Mouse (Mus musculus): ENCODE results near the gene Cabp2.

The Cabp2 gene

DNA sequence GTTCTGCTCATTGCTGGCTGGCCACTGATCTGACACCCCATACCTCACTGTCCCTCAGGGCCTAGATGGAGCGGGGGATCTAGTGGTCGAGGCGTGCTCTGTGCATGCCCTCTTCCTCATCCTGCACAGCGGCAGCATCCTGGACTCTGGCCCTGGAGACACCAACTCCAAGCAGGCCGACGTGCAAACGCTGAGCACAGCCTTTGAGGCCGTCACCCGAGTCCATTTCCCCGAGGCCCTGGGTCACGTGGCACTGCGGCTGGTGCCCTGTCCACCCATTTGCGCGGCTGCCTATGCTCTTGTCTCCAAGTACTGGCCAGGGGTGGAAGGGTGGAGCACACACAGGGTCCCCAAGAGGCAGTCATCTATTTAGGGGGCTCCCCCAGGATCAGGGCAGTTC is 25.3 kb downstream of the Cabp2 start:
- TF ChIP-seq GATA4 (IDR thresholded peaks at IDR 0.05; ENCODE audit: insufficient replicate concordance, low read length): no peak

DNA sequence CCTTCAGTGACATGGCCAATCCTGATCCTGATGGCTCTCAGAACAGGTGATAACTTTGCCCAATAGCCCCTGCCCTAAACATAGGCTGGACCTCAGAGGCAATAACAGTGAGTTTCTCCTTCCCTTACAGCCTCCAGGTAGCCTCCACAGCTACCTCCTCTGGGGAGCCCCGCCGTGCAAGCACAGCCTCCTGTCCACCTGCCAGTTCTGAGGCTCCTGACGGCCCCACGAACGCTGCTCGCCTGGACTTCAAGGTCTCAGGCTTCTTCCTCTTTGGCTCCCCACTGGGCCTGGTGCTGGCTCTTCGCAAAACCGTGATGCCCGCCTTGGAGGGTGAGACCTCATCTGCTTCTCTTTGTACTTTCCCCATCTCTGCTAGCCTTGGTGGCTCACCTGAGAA is 27.2 kb downstream of the Cabp2 start:
- TF ChIP-seq GATA4 (IDR thresholded peaks at IDR 0.05; ENCODE audit: insufficient replicate concordance, low read length): no peak

DNA sequence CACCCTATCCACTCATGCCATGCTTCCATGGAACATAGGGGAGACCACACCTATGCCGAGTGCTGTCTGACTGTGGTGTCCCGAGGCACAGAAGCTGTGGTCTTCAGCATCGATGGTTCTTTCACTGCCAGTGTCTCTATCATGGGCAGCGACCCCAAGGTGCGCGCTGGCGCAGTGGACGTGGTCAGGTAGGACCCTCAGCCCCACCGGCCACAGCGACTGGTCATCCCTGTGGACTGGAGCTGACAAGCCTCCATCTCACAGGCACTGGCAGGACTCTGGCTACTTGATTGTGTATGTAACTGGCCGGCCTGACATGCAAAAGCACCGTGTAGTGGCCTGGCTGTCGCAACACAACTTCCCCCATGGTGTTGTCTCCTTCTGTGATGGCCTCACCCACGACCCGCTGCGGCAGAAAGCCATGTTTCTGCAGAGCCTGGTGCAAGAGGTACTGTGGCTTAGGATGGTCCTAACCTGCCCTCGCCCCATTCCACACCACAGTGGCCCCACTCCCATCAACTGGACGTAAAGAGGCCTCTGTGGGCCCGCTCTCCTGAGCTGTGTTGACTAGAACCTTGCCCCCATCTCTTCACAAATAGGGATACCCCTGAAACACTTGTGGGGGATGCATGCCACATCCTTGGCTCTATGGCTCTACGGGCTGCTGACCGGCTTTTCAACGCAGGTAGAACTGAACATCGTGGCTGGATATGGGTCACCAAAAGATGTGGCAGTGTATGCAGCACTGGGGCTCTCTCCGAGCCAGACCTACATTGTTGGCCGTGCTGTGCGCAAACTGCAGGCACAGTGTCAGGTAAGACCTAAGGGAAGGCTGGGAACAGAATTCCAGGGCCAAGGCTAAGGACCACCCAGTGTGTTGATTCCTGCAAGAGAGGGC is 30.9 kb downstream of the Cabp2 start:
- TF ChIP-seq GATA4 (IDR thresholded peaks at IDR 0.05; ENCODE audit: insufficient replicate concordance, low read length): no peak

DNA sequence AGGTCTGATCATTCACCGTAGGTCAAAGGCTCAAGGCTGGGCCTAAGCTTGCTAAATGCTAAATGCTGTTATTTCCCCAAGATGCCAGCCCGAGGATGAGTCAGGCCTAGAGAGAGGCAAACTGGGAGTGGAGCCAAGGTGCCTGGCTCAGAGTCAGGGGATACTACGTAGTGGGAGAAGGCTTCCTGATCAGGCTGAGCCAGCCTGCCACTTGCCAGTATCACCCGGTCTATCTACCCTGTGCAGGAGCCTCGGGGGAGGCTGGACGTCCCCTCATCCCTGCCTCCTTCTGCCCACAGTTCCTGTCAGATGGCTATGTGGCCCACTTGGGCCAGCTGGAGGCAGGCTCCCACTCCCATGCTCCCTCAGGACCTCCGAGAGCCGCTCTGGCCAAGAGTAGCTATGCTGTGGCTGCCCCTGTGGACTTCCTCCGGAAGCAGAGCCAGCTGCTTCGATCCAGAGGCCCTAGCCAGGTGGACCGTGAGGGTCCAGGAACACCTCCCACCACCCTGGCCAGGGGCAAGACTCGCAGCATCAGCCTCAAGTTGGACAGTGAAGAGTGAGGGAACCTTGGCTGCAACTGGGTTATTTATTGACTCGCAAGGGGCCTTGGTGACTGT is 31.9 kb downstream of the Cabp2 start:
- no peak for TF ChIP-seq GATA4 (IDR thresholded peaks at IDR 0.05; ENCODE audit: insufficient replicate concordance, low read length)

DNA sequence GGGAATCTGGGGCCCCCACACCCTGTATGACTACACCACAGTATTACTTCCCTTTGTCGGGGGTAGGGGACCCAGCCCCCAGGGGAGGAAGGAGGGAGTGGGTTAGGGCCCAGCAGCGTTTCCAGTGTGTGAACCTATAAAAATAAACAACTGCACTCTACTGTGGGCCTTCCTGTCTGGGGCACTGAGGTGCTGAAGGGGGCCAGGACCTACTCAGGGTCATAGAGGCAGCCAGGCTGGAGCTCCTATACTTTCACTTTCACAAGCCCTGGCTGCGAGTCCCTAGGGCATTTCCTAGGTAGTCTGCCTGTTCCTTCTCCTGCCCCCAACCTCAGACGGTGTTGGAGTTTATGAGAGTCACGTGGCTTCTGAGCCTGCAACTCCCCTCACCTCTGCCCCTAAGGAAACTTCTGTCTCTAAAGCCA is 32.4 kb downstream of the Cabp2 start:
- TF ChIP-seq GATA4 (IDR thresholded peaks at IDR 0.05; ENCODE audit: insufficient replicate concordance, low read length): no peak

DNA sequence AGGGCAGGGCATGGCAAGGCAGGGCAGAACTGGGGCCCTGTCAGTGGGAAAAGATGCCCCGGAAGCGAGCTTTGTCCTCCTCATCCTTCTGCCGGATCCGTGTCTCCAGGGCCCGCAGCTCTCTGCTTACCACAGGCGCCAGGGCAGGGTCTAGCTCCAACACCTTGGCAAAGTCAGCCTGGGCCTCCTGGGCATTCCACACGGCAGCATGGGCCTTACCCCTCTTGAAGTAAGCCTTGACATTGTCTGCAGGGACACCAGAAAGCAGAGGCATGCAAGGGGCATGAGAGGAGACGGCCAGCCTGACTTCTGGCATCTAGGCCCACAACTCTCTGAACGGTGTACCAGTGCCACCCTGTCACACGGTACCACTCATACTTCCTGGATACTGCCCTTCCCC is 33.2 kb downstream of the Cabp2 start:
- TF ChIP-seq GATA4 (IDR thresholded peaks at IDR 0.05; ENCODE audit: insufficient replicate concordance, low read length): no peak

DNA sequence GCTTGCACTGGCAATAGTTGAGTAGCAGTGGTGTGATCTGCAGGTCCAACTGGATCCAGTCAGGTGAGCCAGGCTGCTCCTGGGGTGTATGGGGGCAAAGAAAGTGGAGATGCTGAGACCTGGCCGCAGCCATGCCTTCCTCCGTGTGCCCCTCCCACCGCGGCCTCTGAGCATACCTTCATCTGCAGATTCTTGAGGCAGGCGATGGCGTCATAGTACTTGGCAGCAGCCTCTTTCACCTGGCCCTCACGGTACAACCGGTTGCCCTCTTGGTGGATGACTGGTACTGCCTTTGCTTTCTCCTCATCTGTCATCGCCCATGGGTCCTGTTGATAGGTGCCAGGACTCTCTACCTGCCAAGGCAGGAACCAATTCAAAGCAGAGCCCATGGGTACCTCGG is 33.8 kb downstream of the Cabp2 start:
- TF ChIP-seq GATA4 (IDR thresholded peaks at IDR 0.05; ENCODE audit: insufficient replicate concordance, low read length): no peak

DNA sequence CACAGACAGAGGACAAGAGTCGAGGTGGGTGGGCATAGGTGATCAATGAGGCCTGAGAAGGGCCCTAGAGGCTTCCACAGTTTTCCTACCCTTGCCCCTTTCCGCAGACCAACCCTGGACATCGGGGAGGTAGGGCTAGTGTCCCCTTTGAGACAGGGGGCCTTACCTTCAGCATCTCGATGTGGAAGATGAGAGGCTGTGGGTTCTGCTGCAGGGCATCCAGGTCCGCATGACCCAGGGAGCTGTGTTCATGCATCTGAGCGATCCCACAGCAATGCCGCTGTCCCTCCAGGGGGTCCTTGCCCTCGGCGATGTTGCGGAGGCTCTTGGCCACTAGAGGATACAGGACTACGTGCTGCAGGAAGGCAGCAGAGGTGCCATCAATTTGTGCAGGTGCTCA is 34.4 kb downstream of the Cabp2 start:
- no peak for TF ChIP-seq GATA4 (IDR thresholded peaks at IDR 0.05; ENCODE audit: insufficient replicate concordance, low read length)

DNA sequence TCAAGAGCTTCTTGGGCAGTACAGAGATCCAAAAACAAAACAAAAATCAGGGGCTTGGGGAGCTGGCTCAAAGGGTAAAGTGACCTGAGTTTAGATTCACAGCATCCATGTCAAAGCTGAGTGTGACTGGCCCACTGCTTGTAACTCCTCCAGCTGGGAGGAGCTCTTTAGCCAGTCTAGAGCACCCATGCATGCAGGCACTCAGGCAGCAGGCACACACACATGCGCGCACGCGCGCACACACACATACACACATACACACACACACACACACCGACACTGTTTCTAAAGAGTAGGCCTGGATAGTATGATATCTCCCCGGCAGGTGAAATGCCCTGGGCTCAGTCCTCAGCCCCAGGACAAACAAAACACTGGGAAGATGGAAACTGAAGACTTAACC is 35.6 kb downstream of the Cabp2 start:
- TF ChIP-seq GATA4 (IDR thresholded peaks at IDR 0.05; ENCODE audit: insufficient replicate concordance, low read length): no peak

DNA sequence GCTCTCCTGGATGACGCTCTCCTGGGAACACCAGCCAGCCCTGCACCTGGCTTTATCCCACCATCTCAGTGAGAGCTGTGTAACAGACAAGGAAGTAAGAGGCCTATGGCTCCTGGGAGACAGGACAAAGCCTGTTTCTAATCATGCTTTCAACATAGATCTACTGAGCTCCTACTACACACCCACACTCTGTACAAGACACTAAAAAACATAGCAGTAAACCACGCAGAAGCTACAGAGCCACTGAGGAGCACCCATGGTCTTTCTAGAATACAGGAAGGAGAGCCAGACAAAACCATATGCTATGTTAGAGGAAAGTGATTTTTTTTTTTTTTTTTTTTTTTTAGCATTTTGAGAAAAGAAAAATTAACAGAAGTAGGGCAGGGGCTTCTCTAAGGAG is 37.0 kb downstream of the Cabp2 start:
- no peak for TF ChIP-seq GATA4 (IDR thresholded peaks at IDR 0.05; ENCODE audit: insufficient replicate concordance, low read length)

DNA sequence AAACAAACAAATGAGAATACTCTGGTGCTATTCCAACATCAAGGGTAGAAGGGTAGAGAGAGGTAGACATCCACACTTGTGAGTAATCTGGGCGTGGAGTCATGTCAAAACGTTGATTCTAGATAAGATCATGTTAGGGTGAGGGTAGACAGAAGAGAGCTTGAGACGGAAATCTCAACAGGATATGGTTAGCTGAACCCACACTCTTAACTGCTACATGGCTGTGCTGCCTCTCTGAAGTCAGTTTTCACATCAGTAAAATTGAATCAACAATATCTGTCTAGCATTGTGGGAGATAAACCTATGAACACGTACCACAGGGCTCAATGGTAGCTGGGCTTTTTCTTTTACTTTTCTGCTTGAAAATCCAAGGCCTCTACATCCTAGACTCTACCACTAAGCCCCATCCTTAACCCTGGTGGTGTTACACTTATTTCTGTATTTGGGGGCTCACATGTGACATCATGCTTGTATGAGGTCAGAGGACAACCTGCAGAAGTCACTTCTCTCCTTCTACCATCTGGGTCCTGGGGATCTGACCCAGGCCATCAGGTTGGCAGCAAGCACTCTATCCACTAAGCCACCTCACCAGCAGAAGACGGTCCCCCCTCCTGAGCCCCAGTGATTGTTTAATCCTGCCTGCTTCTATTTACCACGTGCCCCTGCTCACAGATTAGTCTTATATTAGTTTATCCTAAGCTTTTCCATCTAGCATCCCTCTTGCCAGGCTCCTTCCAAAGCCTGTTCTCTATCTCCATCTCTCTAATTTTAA is 38.5 kb downstream of the Cabp2 start:
- TF ChIP-seq GATA4 (IDR thresholded peaks at IDR 0.05; ENCODE audit: insufficient replicate concordance, low read length): no peak

DNA sequence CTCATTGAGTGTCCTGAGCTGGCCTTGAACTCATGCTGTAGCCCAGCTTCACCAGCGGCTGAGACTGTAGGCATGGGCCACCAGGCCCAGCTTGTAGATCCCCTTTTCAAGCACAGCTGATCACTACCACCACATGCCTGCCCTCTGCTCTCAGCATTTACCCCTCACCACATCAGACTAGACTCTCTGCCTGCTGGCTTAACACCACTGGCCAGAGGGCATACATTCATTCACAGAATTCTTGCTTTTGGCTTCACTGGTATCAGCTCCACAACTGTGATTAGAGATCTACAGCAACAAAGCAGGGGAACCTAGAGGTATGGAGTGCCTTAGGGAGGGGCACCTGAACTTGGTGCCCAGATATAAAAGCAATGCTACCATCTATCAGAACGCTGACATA is 39.1 kb downstream of the Cabp2 start:
- TF ChIP-seq GATA4 (IDR thresholded peaks at IDR 0.05; ENCODE audit: insufficient replicate concordance, low read length): no peak

DNA sequence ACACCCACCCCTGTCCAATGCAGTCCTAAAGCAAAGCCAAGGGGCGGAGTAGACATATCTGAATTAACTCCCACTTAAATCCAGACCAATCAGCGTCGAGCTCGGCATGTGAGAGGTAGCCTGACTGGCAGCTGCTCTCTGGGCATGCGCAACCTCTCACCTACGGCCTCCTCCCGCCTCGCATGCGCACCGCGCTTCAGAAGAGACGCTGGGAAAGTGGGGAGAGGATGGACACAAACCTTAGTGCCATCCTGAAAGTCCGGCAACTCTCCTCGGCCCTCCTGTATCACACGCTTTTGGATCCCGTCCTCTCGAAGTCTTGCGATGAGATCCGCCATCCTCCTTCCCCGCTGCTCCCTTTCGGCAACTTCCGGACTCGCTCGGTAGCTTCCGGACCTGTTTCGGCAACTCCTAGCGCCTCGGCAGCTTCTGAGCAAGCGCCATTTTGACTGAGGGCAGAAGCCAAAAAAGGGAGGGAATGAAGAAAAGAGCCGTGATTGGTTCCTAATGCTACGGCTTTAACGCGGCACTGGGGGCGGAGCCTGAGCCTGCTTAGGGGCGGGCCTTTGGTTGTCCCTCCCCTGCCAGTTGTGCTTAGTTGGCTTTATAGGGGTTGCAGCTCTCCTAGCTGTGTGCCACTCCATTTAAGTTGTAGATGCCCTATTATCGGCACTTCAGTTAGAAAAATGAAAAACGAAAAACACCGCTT is 39.9 kb downstream of the Cabp2 start:
- TF ChIP-seq GATA4 (IDR thresholded peaks at IDR 0.05; ENCODE audit: insufficient replicate concordance, low read length): no peak; the same call in 1 of the 2 replicates

DNA sequence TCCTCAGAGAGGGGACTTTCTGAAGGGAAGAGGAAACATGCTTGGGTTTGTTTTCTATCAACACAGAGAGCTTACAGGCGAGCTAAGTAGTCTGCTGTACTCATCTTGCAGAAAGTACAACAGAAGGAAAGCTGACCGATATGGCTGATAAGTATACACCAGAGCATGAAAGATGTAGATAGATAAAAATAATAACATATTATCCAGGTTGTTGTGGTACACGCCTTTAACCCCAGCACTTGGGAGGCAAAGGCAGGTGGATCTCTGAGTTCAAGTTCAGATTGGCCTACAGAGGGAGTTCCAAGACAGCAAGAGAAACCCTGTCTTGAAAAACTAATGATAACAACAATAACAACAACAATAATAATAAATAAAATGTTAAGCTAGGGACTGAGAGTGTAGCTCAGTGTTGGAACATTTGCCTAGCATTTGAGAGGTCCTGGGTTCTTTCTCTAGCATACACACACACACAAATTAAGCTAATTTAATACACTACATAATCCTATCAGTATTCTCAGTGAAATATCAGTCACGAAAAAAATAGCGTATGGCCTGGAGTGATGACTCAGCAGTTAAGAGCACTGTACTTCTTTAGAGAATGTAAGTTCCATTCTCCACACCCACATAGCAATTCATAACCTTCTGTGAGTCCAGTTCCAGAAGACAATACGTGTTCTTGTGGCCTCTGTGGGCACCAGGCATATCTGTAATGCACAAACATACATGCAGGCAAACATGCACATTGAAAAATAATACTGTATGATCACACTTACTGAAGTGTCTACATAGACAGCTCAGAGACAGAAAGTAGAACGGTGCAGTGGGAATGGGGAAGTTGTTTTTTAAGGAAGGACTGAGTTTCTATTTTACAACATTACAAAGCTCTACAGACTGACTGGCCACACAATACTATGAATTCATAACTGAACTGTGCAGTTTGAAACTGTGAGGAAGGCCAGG is 41.3 kb downstream of the Cabp2 start:
- no peak for TF ChIP-seq GATA4 (IDR thresholded peaks at IDR 0.05; ENCODE audit: insufficient replicate concordance, low read length)

Data from liver, adult (tissue).